Mouse (Mus musculus): ENCODE measurements around the gene Ankle1. TPM values are rescaled to one million over a fixed set of nuclear protein-coding genes. Genes with fewer than 3 reads are reported as not detected.

Ankle1 gene
- polyA plus RNA-seq, 1 experiment from 2014 or later = 47.3 TPM

GRCm38 (mm10) chr8:71452669-71453068 is 46.9 kb downstream of the Ankle1 start:
- peak; percentile 7 for DNase-seq (ENCODE audit: extremely low spot score, low spot score)
- Histone ChIP-seq H3K4me3 (no peak overlapping the region), H3K27me3 (ENCODE audit: poor library complexity, severe bottlenecking) (peaks cover 12% of the 10 kb centered on the region; the same call in 1 of the 2 replicates), H3K27ac (no peak overlapping the region), H3K4me1 (peaks cover 7% of the 10 kb centered on the region), H3K9me3 (no peaks in the 10 kb centered on the region), H3K36me3 (replicated peaks) (peaks cover 15% of the 10 kb centered on the region)
- WGBS = 79% methylated on average over 2 of the region's 2 CpGs

- Histone ChIP-seq H3K36me3 (replicated peaks) (peaks cover 35% of the 10 kb centered on the region), H3K27me3 (ENCODE audit: poor library complexity, severe bottlenecking) (peaks cover 12% of the 10 kb centered on the region; the same call in 1 of the 2 replicates), H3K9me3 (no peaks in the 10 kb centered on the region), H3K4me1 (peaks cover 7% of the 10 kb centered on the region), H3K4me3 (no peak overlapping the region), H3K27ac (no peak overlapping the region)
- DNase-seq (ENCODE audit: extremely low spot score, low spot score) = no peak
- 87% methylated on average over 8 of the region's 8 CpGs for WGBS
Observed at GRCm38 (mm10) chr8:71454668-71455067, 48.9 kb downstream of the Ankle1 start.

- DNase-seq (ENCODE audit: extremely low spot score, low spot score) = no peak
- H3K4me1 ChIP-seq = peaks cover 16% of the 10 kb centered on the region
- peaks cover 57% of the 10 kb centered on the region for H3K36me3 ChIP-seq (replicated peaks)
- no peak overlapping the region for H3K4me3 ChIP-seq
- H3K27me3 ChIP-seq (ENCODE audit: poor library complexity, severe bottlenecking) = peaks cover 21% of the 10 kb centered on the region
- WGBS = 42% methylated on average over 22 of the region's 22 CpGs
- no peaks in the 10 kb centered on the region for H3K9me3 ChIP-seq
- no peak overlapping the region for H3K27ac ChIP-seq
Observed at GRCm38 (mm10) chr8:71456906-71457305, 51.1 kb downstream of the Ankle1 start.

GRCm38 (mm10) chr8:71457659-71458270 is 52.0 kb downstream of the Ankle1 start:
- WGBS = 85% methylated on average over 20 of the region's 20 CpGs
- H3K4me1 ChIP-seq = peaks cover 25% of the 10 kb centered on the region
- H3K36me3 ChIP-seq (replicated peaks) = peaks cover 59% of the 10 kb centered on the region
- H3K27ac ChIP-seq = no peak overlapping the region
- peaks cover 27% of the 10 kb centered on the region for H3K27me3 ChIP-seq (ENCODE audit: poor library complexity, severe bottlenecking)
- no peak overlapping the region for H3K4me3 ChIP-seq
- no peaks in the 10 kb centered on the region for H3K9me3 ChIP-seq
- DNase-seq (ENCODE audit: extremely low spot score, low spot score) = no peak

Other genes with a start within 250 kb of the Ankle1 start
- 26.0 and 28.0 TPM in 2 replicates for gene Myo9b, start 133.3 kb upstream of the Ankle1 start, polyA plus RNA-seq (2016; fragmentation: Nextera tagmentation; extraction: Ambion mirVana)
- gene Haus8, start 133.1 kb upstream of the Ankle1 start, polyA plus RNA-seq (2016; fragmentation: Nextera tagmentation; extraction: Ambion mirVana) = 61.3 and 65.8 TPM in 2 replicates
- 81.4 and 82.7 TPM in 2 replicates for gene Use1, start 39.2 kb upstream of the Ankle1 start, polyA plus RNA-seq (2016; fragmentation: Nextera tagmentation; extraction: Ambion mirVana)
- gene Ocel1, start 34.7 kb upstream of the Ankle1 start, polyA plus RNA-seq (2016; fragmentation: Nextera tagmentation; extraction: Ambion mirVana) = 3.5 and 4.0 TPM in 2 replicates
- gene Nr2f6, start 24.1 kb upstream of the Ankle1 start, polyA plus RNA-seq (2016; fragmentation: Nextera tagmentation; extraction: Ambion mirVana) = 47.8 and 49.0 TPM in 2 replicates
- gene Ushbp1, start 10.2 kb upstream of the Ankle1 start, polyA plus RNA-seq (2016; fragmentation: Nextera tagmentation; extraction: Ambion mirVana) = 5.8 and 5.9 TPM in 2 replicates
- 106 and 108 TPM in 2 replicates for gene Babam1, start 9.1 kb upstream of the Ankle1 start, polyA plus RNA-seq (2016; fragmentation: Nextera tagmentation; extraction: Ambion mirVana)
- gene Abhd8, start 57.6 kb downstream of the Ankle1 start, polyA plus RNA-seq (2016; fragmentation: Nextera tagmentation; extraction: Ambion mirVana) = 67.6 and 68.2 TPM in 2 replicates
- 218 and 226 TPM in 2 replicates for gene Mrpl34, start 58.9 kb downstream of the Ankle1 start, polyA plus RNA-seq (2016; fragmentation: Nextera tagmentation; extraction: Ambion mirVana)
- 116 and 122 TPM in 2 replicates for gene Dda1, start 63.2 kb downstream of the Ankle1 start, polyA plus RNA-seq (2016; fragmentation: Nextera tagmentation; extraction: Ambion mirVana)
- gene Ano8, start 80.0 kb downstream of the Ankle1 start, polyA plus RNA-seq (2016; fragmentation: Nextera tagmentation; extraction: Ambion mirVana) = 1.8 TPM in 2 replicates
- gene Gtpbp3, start 82.1 kb downstream of the Ankle1 start, polyA plus RNA-seq (2016; fragmentation: Nextera tagmentation; extraction: Ambion mirVana) = 21.3 and 22.3 TPM in 2 replicates
- gene Plvap, start 105.7 kb downstream of the Ankle1 start, polyA plus RNA-seq (2016; fragmentation: Nextera tagmentation; extraction: Ambion mirVana) = 43.3 and 47.5 TPM in 2 replicates
- gene Ccdc194, start 119.7 kb downstream of the Ankle1 start, polyA plus RNA-seq (2016; fragmentation: Nextera tagmentation; extraction: Ambion mirVana) = 0.47 TPM in 1 of 2 replicates, not detected in the other
- gene Bst2, start 131.4 kb downstream of the Ankle1 start, polyA plus RNA-seq (2016; fragmentation: Nextera tagmentation; extraction: Ambion mirVana) = 6.7 and 7.4 TPM in 2 replicates
- gene Mvb12a, start 136.9 kb downstream of the Ankle1 start, polyA plus RNA-seq (2016; fragmentation: Nextera tagmentation; extraction: Ambion mirVana) = 65.9 and 66.0 TPM in 2 replicates
- 0.17 and 0.28 TPM in 2 replicates for gene Tmem221, start 152.9 kb downstream of the Ankle1 start, polyA plus RNA-seq (2016; fragmentation: Nextera tagmentation; extraction: Ambion mirVana)
- gene Nxnl1, start 160.6 kb downstream of the Ankle1 start, polyA plus RNA-seq (2016; fragmentation: Nextera tagmentation; extraction: Ambion mirVana) = 0.09 TPM in 1 of 2 replicates, not detected in the other
- 20.2 and 21.9 TPM in 2 replicates for gene Slc27a1, start 162.9 kb downstream of the Ankle1 start, polyA plus RNA-seq (2016; fragmentation: Nextera tagmentation; extraction: Ambion mirVana)
- 262 and 266 TPM in 2 replicates for gene Pgls, start 186.2 kb downstream of the Ankle1 start, polyA plus RNA-seq (2016; fragmentation: Nextera tagmentation; extraction: Ambion mirVana)
- 4.1 and 5.1 TPM in 2 replicates for gene Fam129c, start 191.6 kb downstream of the Ankle1 start, polyA plus RNA-seq (2016; fragmentation: Nextera tagmentation; extraction: Ambion mirVana)
- gene Colgalt1, start 205.0 kb downstream of the Ankle1 start, polyA plus RNA-seq (2016; fragmentation: Nextera tagmentation; extraction: Ambion mirVana) = 44.2 and 47.4 TPM in 2 replicates

Data from forebrain, embryonic 10.5 days (tissue).